Mouse (Mus musculus): ENCODE data around the gene Ccdc47. TPM values are rescaled to one million over a fixed set of nuclear protein-coding genes. Genes with fewer than 3 reads are reported as not detected.

Gene Ccdc47
- polyA plus RNA-seq, 1 experiment from 2014 or later, result 76.8 TPM

DNA sequence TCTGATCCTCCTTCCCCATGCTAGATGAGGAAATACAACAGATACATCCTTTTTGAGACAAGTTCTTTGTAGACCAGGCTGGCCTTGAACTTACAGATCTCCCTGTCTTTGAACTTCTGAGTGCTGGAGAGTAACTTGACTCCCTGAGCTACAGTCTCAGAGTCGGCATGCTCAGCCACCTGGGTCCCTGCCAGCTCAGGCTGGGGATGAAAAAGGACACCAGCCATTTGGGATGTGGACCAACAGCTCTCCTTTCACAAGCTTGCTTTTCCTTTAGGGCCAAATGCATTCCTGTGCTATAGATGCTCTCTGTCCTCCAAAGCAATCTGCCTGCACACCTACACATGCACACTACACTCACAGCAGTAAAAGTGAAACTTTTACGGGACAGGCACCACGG is 41.1 kb downstream of the Ccdc47 start:
- no peaks in the 10 kb centered on the region for H3K27me3 ChIP-seq
- no peak overlapping the region for H3K4me2 ChIP-seq (replicated peaks)
- no peak overlapping the region for H3K4me3 ChIP-seq
- peaks cover 12% of the 10 kb centered on the region; the same call in 1 of the 2 replicates for H3K4me1 ChIP-seq
- ATAC-seq (ENCODE audit: low FRiP score, low read depth), result no peak
- no peaks in the 10 kb centered on the region for H3K9me3 ChIP-seq
- H3K27ac ChIP-seq, result no peak overlapping the region
- 41% methylated on average over 3 of the region's 3 CpGs for WGBS
- no peak overlapping the region for H3K9ac ChIP-seq
- H3K36me3 ChIP-seq, result peaks cover 22% of the 10 kb centered on the region

DNA sequence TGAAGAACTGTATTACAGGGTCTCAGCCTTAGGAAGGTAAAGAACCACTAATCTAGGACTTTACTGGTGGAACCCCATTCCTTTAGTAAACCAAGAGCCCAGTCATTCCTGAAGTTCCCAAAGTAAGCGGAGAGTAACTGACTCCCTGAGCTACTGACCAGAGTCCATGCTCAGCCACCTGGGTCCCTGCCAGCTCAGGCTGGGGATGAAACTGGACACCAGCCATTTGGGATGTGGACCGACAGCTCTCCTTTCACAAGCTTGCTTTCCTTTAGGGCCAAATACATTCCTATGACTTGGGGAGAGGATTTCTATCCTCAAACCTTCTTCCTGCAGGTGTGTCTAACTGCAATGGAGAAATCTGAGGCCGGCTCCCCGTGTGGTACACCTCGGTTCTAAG is 41.8 kb downstream of the Ccdc47 start:
- H3K9ac ChIP-seq, result no peak overlapping the region
- no peak overlapping the region for H3K27ac ChIP-seq
- H3K4me2 ChIP-seq (replicated peaks), result no peak overlapping the region
- no peak for ATAC-seq (ENCODE audit: low FRiP score, low read depth)
- H3K36me3 ChIP-seq, result peaks cover 27% of the 10 kb centered on the region
- H3K27me3 ChIP-seq, result no peaks in the 10 kb centered on the region
- H3K4me3 ChIP-seq, result no peak overlapping the region
- H3K4me1 ChIP-seq, result peaks cover 12% of the 10 kb centered on the region; the same call in 1 of the 2 replicates
- WGBS, result 68% methylated on average over 5 of the region's 5 CpGs
- H3K9me3 ChIP-seq, result no peaks in the 10 kb centered on the region

DNA sequence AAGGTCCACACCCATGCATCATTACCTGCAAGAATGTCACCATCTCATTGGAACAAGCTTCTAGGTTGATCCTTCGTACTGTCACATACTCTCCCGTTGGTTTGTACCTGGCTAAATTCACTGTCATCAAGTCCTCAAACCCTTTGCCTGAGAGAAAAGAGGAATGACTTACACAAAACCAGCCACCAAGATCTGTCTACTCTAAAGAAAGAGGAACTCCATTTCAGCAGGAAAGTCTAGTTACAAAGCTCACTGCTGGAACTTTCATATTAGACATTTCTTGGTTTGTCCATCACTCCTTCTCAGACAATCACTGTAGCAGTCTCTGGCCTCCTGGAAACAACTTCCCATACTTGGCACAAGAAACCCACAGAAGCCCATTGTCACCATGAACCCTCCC is 42.9 kb downstream of the Ccdc47 start:
- Histone ChIP-seq H3K27me3 (no peaks in the 10 kb centered on the region), H3K9ac (no peak overlapping the region), H3K9me3 (no peaks in the 10 kb centered on the region), H3K27ac (no peak overlapping the region), H3K4me2 (replicated peaks) (no peak overlapping the region), H3K4me1 (peaks cover 12% of the 10 kb centered on the region; the same call in 1 of the 2 replicates), H3K36me3 (peaks cover 32% of the 10 kb centered on the region), H3K4me3 (no peak overlapping the region)
- no peak for ATAC-seq (ENCODE audit: low FRiP score, low read depth)
- WGBS, result 97% methylated on average over 2 of the region's 2 CpGs

DNA sequence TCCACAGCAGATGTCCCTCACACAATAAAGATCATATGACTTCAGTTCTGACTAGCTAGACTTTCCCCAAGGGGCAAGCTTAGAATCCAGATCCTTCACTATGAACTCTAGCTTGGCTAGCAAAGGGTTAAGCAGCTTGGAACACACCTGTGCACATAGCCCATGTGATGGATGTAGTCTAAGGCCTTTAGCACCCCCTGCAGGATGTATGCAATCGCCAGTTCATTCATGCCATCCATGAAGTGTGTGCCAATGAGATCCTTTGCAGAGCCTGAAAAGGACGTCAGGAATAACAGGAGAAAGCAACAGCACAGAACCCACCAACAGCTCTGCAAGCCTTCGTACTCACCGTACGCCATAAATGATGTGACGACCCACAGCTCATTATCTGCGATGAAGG is 45.3 kb downstream of the Ccdc47 start:
- no peak overlapping the region for H3K9ac ChIP-seq
- no peaks in the 10 kb centered on the region for H3K9me3 ChIP-seq
- H3K36me3 ChIP-seq, result peaks cover 56% of the 10 kb centered on the region
- WGBS, result 77% methylated on average over 7 of the region's 7 CpGs
- no peak overlapping the region for H3K4me2 ChIP-seq (replicated peaks)
- no peak overlapping the region for H3K4me3 ChIP-seq
- peaks cover 12% of the 10 kb centered on the region; the same call in 1 of the 2 replicates for H3K4me1 ChIP-seq
- H3K27ac ChIP-seq, result no peak overlapping the region
- H3K27me3 ChIP-seq, result no peaks in the 10 kb centered on the region
- ATAC-seq (ENCODE audit: low FRiP score, low read depth), result no peak

DNA sequence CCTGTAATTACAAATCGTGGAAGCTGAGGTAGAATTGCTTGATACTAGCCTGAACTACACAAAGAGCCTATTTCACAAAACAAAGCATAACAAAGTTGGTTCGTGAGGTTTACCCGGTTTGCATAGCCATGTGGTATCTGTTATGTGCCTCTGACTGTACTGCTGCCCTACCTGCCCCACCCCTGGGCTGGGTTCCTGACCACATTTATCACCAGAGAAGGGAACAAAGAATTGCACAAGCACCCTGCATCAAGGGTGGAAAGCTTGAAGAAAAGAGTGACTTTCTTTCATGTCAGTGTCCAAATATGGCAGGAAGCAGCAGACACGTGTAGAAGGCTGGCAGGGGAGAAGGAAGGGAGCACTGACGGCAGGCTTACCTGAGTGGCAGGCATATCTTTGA is 48.7 kb downstream of the Ccdc47 start:
- no peak for ATAC-seq (ENCODE audit: low FRiP score, low read depth)
- no peaks in the 10 kb centered on the region for H3K9me3 ChIP-seq
- H3K27ac ChIP-seq, result no peak overlapping the region
- H3K36me3 ChIP-seq, result peaks cover 81% of the 10 kb centered on the region
- peaks cover under 1% of the 10 kb centered on the region; the same call in 1 of the 2 replicates for H3K4me1 ChIP-seq
- H3K4me2 ChIP-seq (replicated peaks), result no peak overlapping the region
- no peaks in the 10 kb centered on the region for H3K27me3 ChIP-seq
- WGBS, result 77% methylated on average over 5 of the region's 5 CpGs
- no peak overlapping the region for H3K4me3 ChIP-seq
- no peak overlapping the region for H3K9ac ChIP-seq

DNA sequence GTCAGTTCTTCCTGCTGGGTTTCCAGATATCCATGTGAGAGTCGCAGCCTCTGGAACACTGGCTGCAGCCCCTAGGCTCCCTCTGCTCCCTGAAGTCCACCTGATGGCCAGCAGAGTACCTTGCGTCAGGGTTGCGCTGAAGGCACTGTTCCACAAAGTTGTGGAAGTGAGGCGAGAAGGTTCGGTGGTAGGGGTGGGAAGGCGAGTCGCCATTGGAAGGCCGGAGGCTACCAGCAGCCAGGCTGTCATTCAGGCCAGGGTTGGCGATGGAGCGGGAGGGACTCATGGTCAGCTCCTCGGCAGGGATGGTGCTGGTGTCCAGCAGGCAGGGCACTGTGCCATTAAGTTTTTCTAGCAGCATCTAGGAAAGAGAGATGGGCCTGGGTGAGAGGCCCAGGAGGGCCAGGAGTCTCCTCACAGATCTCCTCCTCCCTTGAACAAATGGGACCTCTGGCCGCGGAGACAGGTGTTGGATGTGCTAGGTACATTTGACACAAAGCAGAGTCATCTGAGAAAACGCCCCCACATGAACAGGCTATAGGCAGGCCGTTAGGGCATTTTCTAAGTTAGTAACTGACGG is 51.5 kb downstream of the Ccdc47 start:
- H3K36me3 ChIP-seq, result peaks cover 63% of the 10 kb centered on the region
- H3K9ac ChIP-seq, result no peak overlapping the region
- no peaks in the 10 kb centered on the region for H3K9me3 ChIP-seq
- H3K27ac ChIP-seq, result no peak overlapping the region
- 89% methylated on average over 16 of the region's 16 CpGs for whole genome bisulfite sequencing
- H3K4me2 ChIP-seq (replicated peaks), result no peak overlapping the region
- ATAC-seq (ENCODE audit: low FRiP score, low read depth), result no peak
- H3K27me3 ChIP-seq, result no peaks in the 10 kb centered on the region
- H3K4me3 ChIP-seq, result no peak overlapping the region
- peaks cover 17% of the 10 kb centered on the region for H3K4me1 ChIP-seq

DNA sequence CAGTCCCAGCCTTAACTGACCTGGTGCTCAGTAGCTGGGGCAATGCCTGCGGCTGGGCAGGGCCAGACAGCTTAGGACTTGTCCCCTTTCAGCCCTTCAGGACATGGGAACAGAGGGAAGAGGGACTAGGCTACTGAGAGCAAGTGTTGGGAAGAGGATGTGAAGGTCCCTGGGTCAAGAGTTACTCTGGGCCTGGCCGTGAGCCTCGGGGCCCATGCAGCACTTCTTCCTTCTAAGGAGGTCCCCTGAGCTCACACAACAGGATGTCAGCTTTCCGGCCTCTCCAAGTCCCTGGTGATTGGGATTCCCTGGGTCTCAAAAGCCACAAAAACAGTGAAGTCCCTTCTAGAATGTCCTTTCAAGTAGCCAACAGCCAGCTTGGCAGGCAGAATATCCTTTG is 52.6 kb downstream of the Ccdc47 start:
- Histone ChIP-seq H3K4me2 (replicated peaks) (no peak overlapping the region), H3K27ac (no peak overlapping the region), H3K4me3 (no peak overlapping the region), H3K36me3 (peaks cover 62% of the 10 kb centered on the region), H3K9me3 (no peaks in the 10 kb centered on the region), H3K4me1 (peaks cover 24% of the 10 kb centered on the region), H3K9ac (no peak overlapping the region), H3K27me3 (no peaks in the 10 kb centered on the region)
- 87% methylated on average over 4 of the region's 4 CpGs for WGBS
- no peak for ATAC-seq (ENCODE audit: low FRiP score, low read depth)

DNA sequence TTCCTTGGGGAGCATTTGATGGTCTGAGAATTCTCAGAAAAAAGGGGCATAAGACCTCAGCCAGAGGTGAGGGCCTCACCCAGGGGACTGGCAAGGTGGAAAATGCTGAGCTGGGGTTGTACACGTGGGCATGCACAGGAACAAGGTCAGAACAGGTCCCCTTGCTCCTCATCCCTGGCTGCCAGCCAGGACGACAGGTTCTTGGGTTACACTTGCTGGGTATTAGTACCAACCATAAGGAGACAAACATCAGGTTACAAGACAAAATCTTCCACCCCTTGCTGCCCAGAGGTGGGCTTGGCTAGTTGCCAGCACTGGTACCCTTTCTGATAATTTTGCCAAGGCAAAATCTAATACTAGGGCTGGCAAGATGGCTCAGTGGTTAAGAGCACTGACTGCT is 53.9 kb downstream of the Ccdc47 start:
- H3K4me1 ChIP-seq, result peaks cover 37% of the 10 kb centered on the region
- peak overlapping the region; percentile 99; the same call in 1 of the 2 replicates for H3K27ac ChIP-seq
- ATAC-seq (ENCODE audit: low FRiP score, low read depth), result no peak
- H3K36me3 ChIP-seq, result peaks cover 64% of the 10 kb centered on the region
- H3K9ac ChIP-seq, result no peak overlapping the region
- H3K4me2 ChIP-seq (replicated peaks), result no peak overlapping the region
- no peaks in the 10 kb centered on the region for H3K9me3 ChIP-seq
- no peak overlapping the region for H3K4me3 ChIP-seq
- 86% methylated on average over 2 of the region's 2 CpGs for WGBS
- no peaks in the 10 kb centered on the region for H3K27me3 ChIP-seq

DNA sequence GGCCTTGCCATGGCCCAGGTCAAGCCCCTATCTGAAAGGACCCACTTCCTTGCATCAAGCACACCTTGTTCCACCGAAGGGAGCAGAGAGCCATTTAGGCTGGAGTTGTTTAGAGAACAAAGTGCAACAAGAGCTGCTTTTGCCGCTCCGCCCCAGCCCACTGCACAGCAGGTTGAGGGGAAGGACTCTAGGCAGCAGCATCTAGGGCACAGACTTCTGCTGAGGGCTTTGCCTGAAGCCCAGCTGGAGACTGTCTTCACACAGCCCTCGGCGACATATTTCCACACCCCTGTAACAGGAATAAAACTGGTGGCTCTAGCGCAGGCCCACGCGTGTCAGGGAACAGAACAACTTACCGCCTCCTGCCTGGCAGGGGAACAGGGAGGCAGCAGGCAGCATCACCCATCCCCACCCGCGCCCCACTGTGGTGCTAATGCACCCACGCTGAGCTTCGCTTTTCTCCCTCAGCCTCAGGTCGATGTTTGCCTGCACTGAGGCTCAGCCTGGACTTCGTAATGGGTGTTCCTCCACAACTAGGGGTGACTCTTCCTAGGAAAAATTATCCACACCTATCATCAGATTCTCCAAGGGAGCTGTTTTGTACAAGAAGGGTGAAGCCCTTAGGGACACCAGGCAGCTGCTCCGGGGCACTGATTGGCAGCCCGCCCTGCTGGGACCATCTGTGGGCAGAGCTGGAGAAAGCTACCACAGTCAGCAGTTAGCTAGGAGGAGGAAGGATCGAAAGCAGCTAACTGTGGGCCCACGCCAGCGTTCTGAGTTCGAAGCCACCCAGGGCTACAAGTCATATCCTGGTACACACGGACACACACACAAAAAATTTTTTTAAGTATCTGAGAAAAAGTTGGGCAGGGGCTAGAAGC is 55.1 kb downstream of the Ccdc47 start, which contains the start of the genes Gm10840 and Limd2:
Gm10840 (plus strand) TSS at position 10 of the 881 bp plus-strand sequence.
Limd2 (minus strand) TSS at position 20 of the 881 bp plus-strand sequence.
- no peaks in the 10 kb centered on the region for H3K27me3 ChIP-seq
- H3K9me3 ChIP-seq, result no peaks in the 10 kb centered on the region
- peaks cover 48% of the 10 kb centered on the region for H3K4me1 ChIP-seq
- ATAC-seq (ENCODE audit: low FRiP score, low read depth), result peak; percentile 25; the same call in 1 of the 2 replicates
- peak within 1 kb of the TSS; percentile 99 for H3K27ac ChIP-seq
- H3K4me2 ChIP-seq (replicated peaks), result peak within 1 kb of the TSS; percentile 97
- peak within 1 kb of the TSS; percentile 96 for H3K9ac ChIP-seq
- peaks cover 64% of the 10 kb centered on the region for H3K36me3 ChIP-seq
- H3K4me3 ChIP-seq, result peak within 1 kb of the TSS; percentile 87
- WGBS, result 27% methylated on average over 22 of the region's 22 CpGs

DNA sequence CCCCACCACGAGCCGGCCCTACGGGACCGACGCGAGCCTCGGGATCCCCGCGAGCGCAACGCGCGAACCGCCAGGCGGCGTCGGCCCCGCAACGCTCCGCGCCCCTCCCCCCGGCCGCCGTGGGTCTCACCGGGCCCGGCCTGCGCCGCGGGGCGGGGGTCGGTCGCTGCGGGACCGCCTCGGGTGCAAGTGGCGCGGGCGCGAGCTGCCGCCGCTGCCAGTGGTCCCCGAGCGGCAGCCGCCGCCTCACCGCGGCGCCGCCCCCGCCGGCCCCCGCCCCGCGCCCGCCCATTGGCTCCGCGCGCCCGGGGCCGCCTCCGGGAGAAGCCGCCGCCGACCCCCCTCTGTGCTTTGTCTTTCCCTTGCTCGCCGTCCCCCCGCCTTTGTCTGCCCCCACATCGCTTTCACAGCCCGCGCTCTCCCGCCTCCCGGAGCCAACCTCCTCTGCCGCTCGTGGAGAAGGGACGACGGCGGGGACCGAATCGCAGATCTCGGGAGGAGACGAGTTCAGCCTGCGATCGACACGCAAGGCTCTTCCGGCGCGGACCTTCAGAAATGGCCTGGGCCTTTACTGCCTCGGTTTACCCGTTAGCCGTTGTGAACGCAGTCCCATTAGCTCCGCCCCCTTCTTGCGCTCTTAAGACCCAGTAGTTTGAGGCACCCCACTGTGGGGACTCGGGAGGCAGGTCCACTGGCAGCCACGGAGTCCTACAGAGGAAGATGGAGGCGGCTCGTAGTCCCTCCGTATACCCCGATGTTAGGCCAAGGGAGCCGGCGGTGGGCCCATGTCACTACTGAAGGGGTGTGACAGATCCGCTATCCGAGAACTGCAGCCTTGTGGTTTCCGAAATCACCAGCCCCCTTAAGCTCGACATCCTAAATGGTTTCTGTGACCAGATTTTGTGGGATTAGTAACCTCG is 56.0 kb downstream of the Ccdc47 start:
- H3K9me3 ChIP-seq, result no peaks in the 10 kb centered on the region
- H3K27me3 ChIP-seq, result no peaks in the 10 kb centered on the region
- WGBS, result under 1% methylated on average over 89 of the region's 106 CpGs
- H3K4me3 ChIP-seq, result peak overlapping the region; percentile 87
- ATAC-seq (ENCODE audit: low FRiP score, low read depth), result peak; percentile 67
- H3K4me1 ChIP-seq, result peaks cover 54% of the 10 kb centered on the region
- peaks cover 64% of the 10 kb centered on the region for H3K36me3 ChIP-seq
- peak overlapping the region; percentile 97 for H3K4me2 ChIP-seq (replicated peaks)
- peak overlapping the region; percentile 99 for H3K27ac ChIP-seq
- H3K9ac ChIP-seq, result peak overlapping the region; percentile 96

DNA sequence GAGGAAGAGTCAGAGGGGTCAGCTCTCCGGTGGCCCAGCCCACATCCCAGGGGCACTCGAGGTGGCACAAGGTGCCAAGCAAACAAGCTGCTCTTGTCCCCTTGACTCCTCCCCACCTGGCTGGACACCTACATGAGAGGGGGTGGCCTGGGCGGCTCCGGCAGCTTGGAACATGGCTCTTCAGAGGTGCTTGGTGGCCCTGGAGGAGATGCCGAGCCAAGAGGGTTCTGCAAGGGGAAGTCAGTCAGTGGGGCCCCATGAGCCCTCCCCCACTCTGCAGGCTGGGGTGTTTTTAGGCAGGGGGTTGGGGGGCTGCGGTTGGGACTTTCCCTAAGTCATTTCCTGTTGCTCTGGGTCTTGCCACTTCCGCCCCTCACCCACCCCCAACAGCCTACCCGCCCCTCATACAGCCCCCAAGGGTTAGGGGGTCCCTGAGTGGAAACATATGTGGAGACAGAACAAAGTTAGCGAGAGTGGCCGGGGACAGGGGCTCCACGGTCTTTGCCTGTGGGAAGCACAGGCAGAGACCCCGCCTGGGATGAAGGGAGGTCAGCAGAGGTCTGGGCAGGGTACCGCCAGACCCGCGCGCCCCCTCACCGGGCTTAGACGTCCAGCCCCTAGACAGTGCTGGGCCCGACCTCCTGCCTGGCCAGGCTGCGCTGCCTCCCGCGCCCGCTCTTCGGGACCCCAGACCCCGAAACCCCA is 56.8 kb downstream of the Ccdc47 start:
- peak overlapping the region; percentile 97 for H3K4me2 ChIP-seq (replicated peaks)
- WGBS, result under 1% methylated on average over 22 of the region's 25 CpGs
- peak overlapping the region; percentile 87 for H3K4me3 ChIP-seq
- peaks cover 54% of the 10 kb centered on the region for H3K4me1 ChIP-seq
- peak overlapping the region; percentile 99 for H3K27ac ChIP-seq
- H3K9ac ChIP-seq, result peak overlapping the region; percentile 96
- peaks cover 64% of the 10 kb centered on the region for H3K36me3 ChIP-seq
- H3K9me3 ChIP-seq, result no peaks in the 10 kb centered on the region
- no peaks in the 10 kb centered on the region for H3K27me3 ChIP-seq
- ATAC-seq (ENCODE audit: low FRiP score, low read depth), result peak; percentile 45
